Mouse (Mus musculus) ovary, postnatal 36 days (tissue): ENCODE results near the gene Cep131.

Experiments
- DNase-seq: peaks from one replicate; pipeline ENCODE4 v3.0.0; 2022; ENCODE audit warnings: low spot score, mixed read lengths

Gene Cep131

DNA sequence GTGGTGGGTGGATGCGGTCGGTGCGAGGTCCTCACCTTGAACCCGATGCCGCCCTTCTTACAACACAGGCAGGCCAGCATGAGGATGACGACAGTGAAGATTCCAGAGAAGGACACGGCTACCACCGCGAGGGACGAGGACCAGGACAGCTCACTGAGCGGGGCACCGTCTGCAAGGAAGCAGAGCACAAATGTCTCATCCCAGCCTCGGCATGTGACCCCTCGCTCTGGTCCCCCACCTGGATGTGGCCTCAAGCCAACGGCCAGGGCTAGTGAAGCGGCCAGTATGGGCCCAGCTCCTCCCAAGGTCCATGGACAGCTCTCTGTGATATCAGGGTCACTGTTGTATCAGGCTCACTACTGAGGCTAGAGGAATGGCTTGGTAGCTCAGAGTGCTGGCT, 65.3 kb downstream of the Cep131 start:
- no peak for DNase-seq

DNA sequence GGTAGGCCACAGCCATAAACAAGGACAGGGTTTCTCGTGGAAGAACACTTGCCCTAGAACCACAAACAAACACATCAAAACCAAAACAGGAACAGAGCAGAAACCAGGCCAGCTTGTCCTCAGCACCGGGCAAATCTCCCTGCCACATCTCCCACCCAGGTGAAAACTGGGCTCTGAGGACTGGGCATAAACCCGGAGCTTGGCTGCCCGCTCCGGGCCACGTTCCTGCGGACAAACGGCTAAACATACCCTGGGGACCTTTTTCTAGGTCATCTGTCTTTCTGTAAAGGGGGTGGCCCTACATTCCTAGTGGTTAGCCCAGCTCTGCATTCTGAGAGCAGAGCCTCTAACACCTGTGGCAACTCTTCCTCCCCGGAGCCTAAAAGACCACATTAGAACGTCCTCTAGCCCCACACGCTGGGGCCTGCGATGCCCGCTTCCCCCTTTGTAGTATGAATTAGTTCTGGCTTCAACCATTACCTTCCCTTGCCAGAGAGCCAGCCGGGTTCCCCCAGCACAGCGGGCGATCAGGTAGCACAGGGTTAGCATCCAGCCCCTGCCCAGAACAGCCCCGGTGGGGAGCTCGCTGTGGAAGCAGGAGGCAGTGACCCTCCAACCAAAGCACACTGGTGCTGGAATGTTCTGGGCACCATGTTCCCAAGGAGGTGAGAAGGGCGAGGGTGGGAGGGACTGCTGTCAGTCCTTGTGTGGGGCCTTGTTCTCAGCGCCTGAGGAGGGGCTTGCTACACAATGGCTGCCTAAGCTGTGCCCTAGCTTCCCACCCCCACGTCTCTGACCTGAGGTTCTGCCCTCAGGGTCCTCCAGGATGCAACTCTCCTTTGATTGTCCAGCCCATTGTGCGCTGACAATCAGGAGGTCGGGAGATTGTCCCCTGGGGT, 66.8 kb downstream of the Cep131 start:
- no peak for DNase-seq

DNA sequence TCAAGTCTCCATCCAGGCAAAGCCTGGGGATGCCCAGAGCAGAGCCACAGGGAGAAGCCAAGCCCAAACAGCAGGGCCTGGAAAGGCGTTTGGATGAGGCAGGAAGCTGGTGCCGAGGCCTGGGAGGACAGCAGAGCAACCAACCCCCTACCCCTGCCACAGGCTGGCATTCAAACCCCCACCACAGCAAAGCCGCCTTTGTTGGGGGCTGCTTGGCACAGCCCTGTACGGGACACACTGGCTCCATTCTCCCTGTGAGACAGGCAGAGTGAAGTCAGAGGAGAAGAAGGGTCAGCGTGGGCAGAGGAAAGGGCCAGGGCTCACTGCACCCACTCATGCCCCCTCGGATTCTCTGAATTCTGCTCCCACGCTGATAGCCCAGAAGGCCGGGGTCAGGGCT, 69.6 kb downstream of the Cep131 start:
- no peak for DNase-seq

DNA sequence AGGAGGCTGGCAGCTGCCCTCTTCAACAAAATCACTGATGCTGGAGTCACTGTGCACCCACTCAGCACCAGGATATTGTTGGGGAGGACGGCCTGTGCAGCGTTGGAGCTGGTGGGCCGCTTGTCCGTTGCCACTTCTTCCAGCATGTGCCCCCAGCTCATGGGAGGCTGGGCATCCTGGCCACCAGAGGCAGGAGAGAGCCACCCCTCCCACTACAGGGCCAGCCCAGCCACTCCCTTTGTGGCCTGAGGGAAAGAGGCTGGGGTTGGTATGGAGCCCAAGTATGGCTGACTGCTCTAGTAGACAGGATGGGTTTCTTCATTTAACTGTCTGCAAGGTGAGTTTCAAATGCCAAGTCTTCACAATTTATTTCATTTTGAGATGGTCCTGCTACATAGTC, 71.9 kb downstream of the Cep131 start:
- no peak for DNase-seq
